Mouse (Mus musculus) liver, adult 2 months (tissue): Measurements from ENCODE around the gene Armh3.
A peak's percentile ranks its signal among the peaks of the same experiment; 100 is the strongest.

ENCODE experiments used
- CTCF ChIP-seq: fragments of 200-500 bp; IDR thresholded peaks from 2 replicates; pipeline ENCODE4 v1.5.1; 2011; ENCODE audit warnings: low read depth, low read length, control low read depth
- POLR2A ChIP-seq: fragments of 200-500 bp; IDR thresholded peaks from 2 replicates; pipeline ENCODE4 v1.6.1; 2011; ENCODE audit warnings: low read length, control low read depth; ENCODE audit not compliant: insufficient read depth; ENCODE audit errors: extremely low read depth

GRCm38 (mm10) chr19:45998694-45999217 is 468 bp upstream of the Armh3 start:
- TF ChIP-seq POLR2A (0 out of 2 replicates have a peak, but pooled peaks have one; percentile 27), CTCF (no peak)
